Mouse (Mus musculus): Measurements from ENCODE around the gene Btn1a1.

GRCm38 (mm10) chr13:23428166-23428993 lies 37.3 kb downstream of the Btn1a1 start:
- TF ChIP-seq CTCF (IDR thresholded peaks at IDR 0.05; ENCODE audit: low read depth) (no peak), EP300 (IDR thresholded peaks at IDR 0.05; ENCODE audit: low read depth) (no peak)
